Mouse (Mus musculus): ENCODE data around the gene Eps15l1. TPM values are rescaled to one million over a fixed set of nuclear protein-coding genes. Genes with fewer than 3 reads are reported as not detected.

Eps15l1 gene
- total RNA-seq, 4 experiments from 2014 or later: 69.5 to 77.8 (median 72.1) TPM

DNA sequence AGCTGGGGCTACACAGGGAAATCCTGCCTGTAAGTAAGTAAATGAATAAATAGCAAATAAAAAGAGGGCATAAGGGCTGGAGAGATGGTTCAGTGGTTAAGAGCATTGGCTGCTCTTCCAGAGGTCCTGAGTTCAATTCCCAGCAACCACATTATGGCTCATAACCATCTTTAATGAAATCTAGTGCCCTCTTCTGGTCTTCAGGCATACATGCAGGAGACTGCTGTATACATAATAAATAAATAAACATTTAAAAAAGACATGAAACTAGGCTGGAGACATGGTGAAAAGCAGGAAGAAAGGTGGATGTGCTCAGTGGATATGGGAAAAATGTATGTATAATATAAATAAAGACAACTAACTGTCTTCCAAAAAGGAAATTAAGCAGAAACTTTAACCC lies 128.0 kb downstream of the Eps15l1 start:
- DNase-seq (ENCODE audit: low spot score in 2 of 2): no peak

- DNase-seq (ENCODE audit: low spot score in 2 of 2): no peak
Measured at GRCm38 (mm10) chr8:72291104-72291503, 130.2 kb downstream of the Eps15l1 start.

Small RNA genes within 50 kb of the gene (microRNA-seq; reads per million reads assigned to microRNA genes)
- gene Mir7068: 2.2 to 4.5 reads per million in 2 experiments

Other genes starting within 250 kb of the Eps15l1 start
- gene Hsh2d, start 231.8 kb downstream of the Eps15l1 start, total RNA-seq (2022): under 1 TPM in 1 of 4 experiments, not detected in 3; 0.31 TPM
- gene Cib3, start 208.6 kb downstream of the Eps15l1 start, total RNA-seq (2022): under 1 TPM in 1 of 4 experiments, not detected in 3; 0.14 TPM
- not detected for gene Gm11034, start 207.8 kb downstream of the Eps15l1 start, total RNA-seq (2022)
- gene Fam32a, start 201.7 kb downstream of the Eps15l1 start, total RNA-seq (2022): 10 to 100 TPM; 53.1 to 64.6 (median 56.2) TPM
- 10 to 100 TPM; 86.8 to 93.2 (median 91.0) TPM for gene Ap1m1, start 181.4 kb downstream of the Eps15l1 start, total RNA-seq (2022)
- 1 to 10 TPM; 3.8 to 7.8 (median 6.0) TPM for gene Gm10282, start 116.2 kb downstream of the Eps15l1 start, total RNA-seq (2022)
- 10 to 100 TPM in 3 of 4 experiments, 1 to 10 TPM in 1; 9.5 to 15.3 (median 12.7) TPM for gene Klf2, start 102.4 kb downstream of the Eps15l1 start, total RNA-seq (2022)
- 1 to 10 TPM in 2 of 4 experiments, under 1 TPM in 1, not detected in 1; 0.83 to 1.2 (median 1.2) TPM for gene Calr3, start 22.4 kb upstream of the Eps15l1 start, total RNA-seq (2022)
- 10 to 100 TPM in 3 of 4 experiments, 1 to 10 TPM in 1; 9.6 to 14.3 (median 12.0) TPM for gene 1700030K09Rik, start 22.4 kb upstream of the Eps15l1 start, total RNA-seq (2022)
- gene Cherp, start 53.8 kb upstream of the Eps15l1 start, total RNA-seq (2022): 10 to 100 TPM; 69.3 to 97.6 (median 83.2) TPM
- gene Slc35e1, start 71.2 kb upstream of the Eps15l1 start, total RNA-seq (2022): 10 to 100 TPM; 42.8 to 55.5 (median 48.7) TPM
- 10 to 100 TPM in 1 of 4 experiments, 1 to 10 TPM in 3; 7.1 to 11.1 (median 9.2) TPM for gene Med26, start 126.8 kb upstream of the Eps15l1 start, total RNA-seq (2022)
- gene Smim7, start 149.6 kb upstream of the Eps15l1 start, total RNA-seq (2022): 100 to 1,000 TPM; 102 to 116 (median 113) TPM
- 100 to 1,000 TPM in 3 of 4 experiments, 10 to 100 TPM in 1; 97.4 to 111 (median 103) TPM for gene Tmem38a, start 150.6 kb upstream of the Eps15l1 start, total RNA-seq (2022)
- gene Nwd1, start 225.3 kb upstream of the Eps15l1 start, total RNA-seq (2022): 10 to 100 TPM; 45.4 to 57.7 (median 50.6) TPM